Mouse (Mus musculus) urinary bladder, postnatal 14 days (tissue): ENCODE measurements around the gene Enpp6.
"Not testable (repeated sequence)": the region's sequence is repeated elsewhere in the genome, so short reads cannot be mapped to it uniquely, and the experiment has no call there.

Source experiments
- DNase-seq: peaks from one replicate; pipeline ENCODE4 v3.0.0; 2021; ENCODE audit warnings: low spot score

Enpp6 gene

DNA sequence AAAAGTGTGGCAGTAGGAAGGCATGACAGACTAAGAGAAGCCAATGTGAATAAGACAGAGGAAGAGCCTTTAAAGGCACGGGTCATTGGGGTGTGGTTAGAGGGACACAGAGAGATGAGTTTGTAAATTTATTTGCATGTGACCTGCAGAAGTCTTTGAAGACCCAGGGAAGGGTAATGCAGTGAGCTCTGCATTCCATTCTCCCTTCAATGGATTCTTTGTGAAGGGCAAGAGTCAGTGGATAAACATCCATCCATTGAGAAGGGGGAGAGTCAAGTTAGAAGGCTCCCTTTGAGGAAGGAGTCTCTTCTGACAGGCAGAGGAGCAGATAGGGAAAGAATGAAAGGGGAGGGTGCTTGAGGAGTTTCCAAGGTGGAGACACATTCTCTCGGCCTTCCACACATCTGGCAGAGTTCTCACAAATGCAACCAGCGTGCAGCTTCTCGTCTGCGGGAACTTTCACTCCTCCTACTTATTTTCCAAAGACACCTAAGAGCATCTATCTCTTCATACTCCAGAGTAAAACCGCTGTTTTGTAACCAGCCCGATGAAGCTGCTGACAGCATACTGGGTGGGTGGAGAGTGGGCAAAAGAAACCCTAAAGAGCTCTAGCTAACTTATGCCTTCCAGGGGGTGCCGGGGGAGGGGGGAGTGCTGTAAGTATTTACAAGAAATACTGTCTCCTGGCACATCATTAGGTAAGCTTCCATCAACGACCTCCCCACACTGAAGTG is 9.4 kb downstream of the Enpp6 start:
- DNase-seq = no peak

- DNase-seq = no peak
Measured at GRCm38 (mm10) chr8:47005676-47006075, 19.0 kb downstream of the Enpp6 start.

DNA sequence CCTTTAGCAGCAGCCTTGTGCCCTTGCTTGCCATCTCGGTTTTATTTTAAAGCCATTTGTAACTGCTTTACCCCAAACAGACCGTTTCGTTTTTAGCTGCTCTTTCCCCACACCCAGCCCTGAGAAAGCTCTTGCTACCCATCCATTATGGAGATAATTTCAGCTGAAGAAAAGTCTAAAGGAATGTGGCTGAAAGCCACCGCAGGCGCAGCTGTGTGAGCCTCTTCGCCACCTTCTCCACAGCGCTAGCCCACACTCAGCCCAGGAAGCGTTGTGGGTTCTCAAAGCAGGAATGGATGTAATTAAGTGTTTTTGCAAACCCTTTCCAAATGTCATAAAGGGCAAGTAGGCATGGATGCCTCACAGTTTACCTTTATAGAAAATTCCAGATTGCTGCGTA is 20.1 kb downstream of the Enpp6 start:
- no peak for DNase-seq

- no peak for DNase-seq
Measured at GRCm38 (mm10) chr8:47008220-47008773, 21.6 kb downstream of the Enpp6 start.

DNA sequence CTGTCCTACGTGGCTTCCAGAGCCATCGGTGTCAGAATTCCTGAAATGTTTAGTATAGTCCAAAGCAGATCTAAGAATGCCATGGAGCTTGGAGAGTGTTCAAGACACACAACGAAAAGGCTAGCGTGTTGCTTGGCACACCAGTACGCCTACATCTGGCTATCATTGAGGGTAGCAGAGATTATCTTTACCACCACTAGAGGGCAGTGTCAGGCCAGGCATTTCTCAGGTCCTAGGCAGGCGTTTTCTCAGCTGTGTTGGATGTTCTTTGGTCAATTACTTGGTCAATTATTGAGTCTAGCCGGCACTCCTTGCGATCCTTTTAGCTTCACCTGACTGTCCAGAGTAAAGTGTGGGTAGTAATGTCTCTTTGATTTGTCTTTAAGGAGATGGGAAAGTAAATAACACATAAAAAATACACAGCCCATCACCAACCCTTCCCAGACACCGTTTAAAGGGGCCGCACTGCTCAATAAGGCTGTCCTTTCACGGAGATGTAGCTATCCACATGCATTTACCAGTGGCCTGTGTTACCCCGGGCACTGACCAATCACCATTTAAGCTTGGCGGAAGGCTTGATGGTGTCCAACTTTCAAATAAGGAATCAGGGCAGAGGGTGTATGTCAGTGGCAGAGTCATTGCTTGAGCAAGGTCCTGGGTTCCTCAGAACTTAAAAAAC is 29.7 kb downstream of the Enpp6 start:
- peak; percentile 73 for DNase-seq

DNA sequence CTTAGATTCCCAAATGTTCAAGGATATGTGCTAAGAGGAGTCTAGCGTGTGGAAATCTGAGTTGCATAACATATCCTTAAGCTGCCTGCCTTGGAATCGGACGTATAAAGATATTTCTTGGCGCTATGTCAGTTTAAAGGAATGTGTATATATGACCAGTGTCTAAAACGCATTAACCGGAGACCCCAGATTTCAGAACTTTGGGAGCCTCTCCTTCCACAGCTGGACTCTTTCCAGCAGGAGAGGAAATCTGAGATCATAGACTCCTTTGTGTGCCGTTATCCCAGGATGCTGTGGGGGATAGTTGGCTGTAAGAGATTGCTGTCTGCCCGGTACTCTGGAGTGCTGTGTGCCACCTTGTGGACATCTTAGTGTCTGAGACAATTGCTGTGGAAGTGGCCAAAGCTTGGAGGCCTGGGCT is 34.5 kb downstream of the Enpp6 start:
- no peak for DNase-seq

- DNase-seq = no peak
Measured at GRCm38 (mm10) chr8:47024612-47025011, 37.9 kb downstream of the Enpp6 start.

- DNase-seq = no peak
Measured at GRCm38 (mm10) chr8:47026841-47027490, 40.3 kb downstream of the Enpp6 start.

DNA sequence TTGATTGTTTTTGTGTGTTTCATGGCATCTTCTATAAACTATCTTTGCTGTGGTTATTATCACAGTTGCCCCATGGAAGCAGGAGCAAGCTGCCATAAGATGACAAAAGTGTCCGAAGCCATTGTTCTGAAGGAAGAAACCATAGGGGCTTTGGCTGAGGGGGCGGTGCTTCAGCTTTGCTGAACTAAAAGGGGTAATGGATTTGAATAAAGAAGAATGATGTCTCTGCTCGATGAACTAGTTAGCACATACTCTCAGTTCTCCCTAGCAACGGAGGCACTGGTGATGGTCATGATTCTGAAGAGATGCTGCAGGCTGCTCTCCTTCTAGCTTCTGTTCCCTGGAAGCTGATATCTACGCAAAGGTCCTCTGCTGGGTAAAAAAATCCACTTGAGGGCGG is 41.8 kb downstream of the Enpp6 start:
- no peak for DNase-seq

GRCm38 (mm10) chr8:47030321-47030720 is 43.6 kb downstream of the Enpp6 start:
- no peak for DNase-seq

DNA sequence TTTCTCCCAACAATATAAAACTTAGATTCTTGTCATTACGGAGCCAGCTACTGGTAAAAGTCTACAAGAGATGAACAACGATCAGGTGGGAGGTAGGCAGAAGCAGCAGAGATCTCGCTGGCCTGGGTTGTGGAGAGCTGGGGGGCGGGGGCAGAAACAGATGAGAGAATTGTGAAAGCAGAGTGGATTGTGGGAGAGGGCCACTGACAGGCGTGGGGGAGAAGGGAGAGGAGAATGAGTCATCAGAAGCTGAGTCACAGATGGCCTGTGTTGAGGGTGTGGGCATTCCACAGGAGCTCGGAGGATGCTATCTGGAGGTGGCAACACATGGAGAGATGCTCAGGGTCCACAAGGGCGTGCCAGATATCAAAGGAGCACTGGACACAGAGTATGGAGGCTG is 45.4 kb downstream of the Enpp6 start:
- DNase-seq = peak; percentile 25

DNA sequence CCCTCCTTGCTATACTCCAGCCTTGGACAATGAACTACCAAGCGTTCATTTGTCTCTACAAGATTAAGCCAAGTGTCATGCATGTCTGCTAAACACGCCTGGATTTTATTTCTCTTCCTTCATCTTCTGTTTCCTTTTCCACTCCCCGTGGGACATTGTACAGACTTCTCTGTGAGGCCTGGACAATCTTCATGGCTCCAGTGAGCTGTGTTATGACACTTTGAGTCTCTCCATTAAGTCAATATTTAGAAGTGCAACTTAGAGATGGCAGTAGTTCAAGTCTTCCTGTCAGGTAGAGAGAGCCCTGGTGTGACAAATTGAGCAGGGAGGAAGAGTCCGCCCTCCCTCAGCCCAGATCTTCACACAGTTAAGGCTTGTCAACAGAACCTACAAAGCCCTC is 47.3 kb downstream of the Enpp6 start:
- DNase-seq = no peak

GRCm38 (mm10) chr8:47036501-47036900 is 49.8 kb downstream of the Enpp6 start:
- no peak for DNase-seq

DNA sequence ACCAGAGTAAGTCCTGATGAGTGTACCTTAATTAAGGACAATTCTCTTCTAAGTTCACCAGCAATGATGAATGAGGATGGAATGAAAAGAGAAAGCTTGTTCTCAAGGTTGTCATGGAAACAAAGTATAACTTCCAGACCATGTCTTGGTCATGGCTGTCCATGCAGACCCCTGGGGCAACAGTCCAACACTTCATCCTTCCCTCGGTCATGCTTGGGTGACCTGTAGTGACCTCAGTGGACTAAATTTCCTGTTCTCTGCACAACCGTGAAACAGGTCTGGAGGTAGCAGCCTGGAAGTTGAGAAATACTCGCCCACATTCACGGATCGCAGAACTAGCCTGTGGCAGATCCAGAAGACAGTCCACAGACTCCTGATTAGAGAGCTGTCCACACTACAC is 50.7 kb downstream of the Enpp6 start:
- no peak for DNase-seq

GRCm38 (mm10) chr8:47040215-47040614 is 53.5 kb downstream of the Enpp6 start:
- DNase-seq = not testable (repeated sequence)

DNA sequence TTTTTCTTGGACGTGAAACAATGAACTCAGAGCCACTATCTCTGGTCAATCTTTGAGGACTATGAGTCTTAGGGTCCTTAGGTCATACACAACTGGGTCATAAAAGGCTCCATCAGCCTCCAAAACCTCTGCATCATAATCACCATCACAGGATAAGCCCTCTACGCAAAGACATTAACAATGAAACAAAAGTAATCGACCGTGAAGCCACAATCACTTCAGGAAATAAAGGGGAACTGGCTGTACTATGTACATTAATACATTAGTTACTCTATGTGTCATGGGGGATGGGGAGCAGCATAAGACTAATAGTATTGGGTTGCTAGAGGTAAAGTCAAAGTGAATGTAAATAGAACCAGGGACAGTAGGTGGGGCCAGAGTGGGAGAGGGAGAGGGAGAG is 59.7 kb downstream of the Enpp6 start:
- no peak for DNase-seq

- no peak for DNase-seq
Measured at GRCm38 (mm10) chr8:47047146-47047545, 60.5 kb downstream of the Enpp6 start.

DNA sequence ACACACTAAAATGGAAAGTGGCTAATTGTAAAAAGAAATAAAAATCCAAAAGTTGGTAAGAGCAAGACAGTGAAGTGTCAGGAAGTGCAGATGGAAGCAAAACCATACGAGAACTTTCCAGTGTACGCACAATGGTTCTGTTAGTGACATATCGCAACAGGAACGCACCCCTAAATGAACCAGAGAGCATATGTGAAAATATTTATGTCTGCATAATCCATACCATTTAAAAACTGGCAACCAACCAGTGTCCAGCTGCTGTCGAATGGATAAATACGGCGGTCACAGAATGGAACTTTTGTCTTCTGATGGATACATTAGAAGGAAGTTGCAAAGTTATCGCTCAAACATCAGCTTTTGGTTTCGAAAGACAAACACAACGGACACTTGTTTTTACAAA is 61.9 kb downstream of the Enpp6 start:
- DNase-seq = no peak

DNA sequence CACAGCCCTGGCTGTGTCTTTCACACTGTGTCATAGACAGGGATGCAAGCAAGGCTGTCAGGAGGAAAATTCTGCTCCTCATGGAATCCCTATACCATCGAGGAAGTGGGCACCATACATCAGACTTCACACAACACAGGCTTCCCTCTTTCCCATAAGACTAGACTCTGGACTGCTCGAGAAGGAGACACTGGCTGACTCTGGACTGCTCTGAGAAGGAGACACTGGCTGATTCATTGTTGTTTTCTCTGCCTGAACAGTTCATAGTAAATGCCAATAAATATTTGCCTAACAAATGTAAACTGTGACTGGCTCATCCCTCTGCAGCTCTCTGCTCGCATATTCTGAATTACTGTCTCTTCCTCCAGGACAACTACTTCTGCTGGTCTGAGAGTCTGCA is 66.0 kb downstream of the Enpp6 start:
- DNase-seq = no peak

GRCm38 (mm10) chr8:47056086-47056485 is 69.4 kb downstream of the Enpp6 start:
- DNase-seq = no peak

DNA sequence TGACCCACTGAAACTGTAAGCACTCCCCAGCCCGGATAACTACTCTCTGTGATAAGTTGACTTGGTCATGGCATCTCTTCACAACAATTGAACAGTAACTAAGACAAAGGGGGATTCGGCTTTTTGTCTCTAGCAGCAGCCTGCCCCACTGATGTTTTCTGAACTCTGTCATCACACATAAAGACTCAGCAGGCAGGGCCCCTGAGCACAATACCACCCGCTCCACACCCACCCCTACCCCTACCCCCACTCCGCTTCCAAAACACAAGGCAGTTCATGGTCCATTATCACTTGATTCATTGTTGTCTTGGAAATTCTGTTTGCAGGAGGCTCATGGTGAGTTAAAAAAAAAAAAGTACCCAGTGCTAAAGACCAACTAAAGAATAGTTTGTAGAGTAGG is 71.8 kb downstream of the Enpp6 start:
- DNase-seq = no peak

- DNase-seq = no peak
Measured at GRCm38 (mm10) chr8:47058971-47059370, 72.3 kb downstream of the Enpp6 start.

- no peak for DNase-seq
Measured at GRCm38 (mm10) chr8:47061105-47061720, 74.5 kb downstream of the Enpp6 start.
